Mouse (Mus musculus) myocyte (in vitro differentiated cells): Measurements from ENCODE around the gene Abhd18. TPM values are rescaled to one million over a fixed set of nuclear protein-coding genes. Genes with fewer than 3 reads are reported as not detected.
"Not testable (repeated sequence)": the region's sequence is repeated elsewhere in the genome, so short reads cannot be mapped to it uniquely, and the experiment has no call there.

Source experiments
- H3K27me3 ChIP-seq: one replicate; pipeline ENCODE4 v1.6.1; 2011; ENCODE audit not compliant: control insufficient read depth, insufficient read depth, insufficient read length
- H3K36me3 ChIP-seq: one replicate; pipeline ENCODE4 v1.6.1; 2011; ENCODE audit not compliant: control insufficient read depth, insufficient read depth
- H3K4me2 ChIP-seq: one replicate; pipeline ENCODE4 v1.6.1; 2011; ENCODE audit warnings: low read depth, control low read depth
- H3K4me3 ChIP-seq: one replicate; pipeline ENCODE4 v1.5.1; 2011; ENCODE audit warnings: mild to moderate bottlenecking, control low read depth, moderate library complexity
- H3K79me2 ChIP-seq: one replicate; pipeline ENCODE4 v1.6.1; 2011; ENCODE audit not compliant: control insufficient read depth, insufficient read depth
- H3ac ChIP-seq: one replicate; pipeline ENCODE4 v1.6.1; 2011; ENCODE audit not compliant: control insufficient read depth, insufficient read length
- CEBPB ChIP-seq: IDR thresholded peaks from 2 replicates; pipeline ENCODE4 v1.6.1; 2011; ENCODE audit warnings: mild to moderate bottlenecking, moderate library complexity; ENCODE audit not compliant: poor library complexity, insufficient read depth, severe bottlenecking
- E2F4 ChIP-seq: IDR thresholded peaks from one replicate; pipeline ENCODE4 v1.6.1; 2011; ENCODE audit warnings: mild to moderate bottlenecking, control low read depth, moderate library complexity; ENCODE audit not compliant: insufficient read depth
- MAX ChIP-seq: IDR thresholded peaks from one replicate; pipeline ENCODE4 v1.6.1; 2011; ENCODE audit warnings: low read depth, mild to moderate bottlenecking, control low read depth
- MYOD1 ChIP-seq, 3 experiments: IDR thresholded peaks; one replicate each; pipeline ENCODE4 v1.6.1; 2011; ENCODE audit warnings: control low read depth in 2 of 3, low read depth in 2 of 3, mild to moderate bottlenecking in 2 of 3, moderate library complexity in 1 of 3; ENCODE audit not compliant: insufficient read length in 2 of 3, control insufficient read depth in 1 of 3
- MYOG ChIP-seq, 3 experiments: IDR thresholded peaks; one replicate each; pipeline ENCODE4 v1.6.1; 2011; ENCODE audit warnings: control low read depth in 2 of 3, low read depth in 2 of 3, mild to moderate bottlenecking in 2 of 3; ENCODE audit not compliant: insufficient read length in 2 of 3, control insufficient read depth in 1 of 3, insufficient read depth in 1 of 3
- POLR2A ChIP-seq: IDR thresholded peaks from one replicate; pipeline ENCODE4 v1.6.1; 2011; ENCODE audit warnings: low read depth, mild to moderate bottlenecking, control low read depth, moderate library complexity; ENCODE audit not compliant: insufficient read length
- POLR2AphosphoS2 ChIP-seq: IDR thresholded peaks from one replicate; pipeline ENCODE4 v1.6.1; 2011; ENCODE audit warnings: low read depth, control low read depth; ENCODE audit not compliant: insufficient read length
- REST ChIP-seq: IDR thresholded peaks from one replicate; pipeline ENCODE4 v1.6.1; 2011; ENCODE audit warnings: mild to moderate bottlenecking, control low read depth, moderate library complexity; ENCODE audit not compliant: insufficient read depth, insufficient read length
- SRF ChIP-seq: IDR thresholded peaks from one replicate; pipeline ENCODE4 v1.6.1; 2011; ENCODE audit warnings: low read depth; ENCODE audit not compliant: control insufficient read depth, insufficient read length
- TCF12 ChIP-seq: IDR thresholded peaks from one replicate; pipeline ENCODE4 v1.6.1; 2011; ENCODE audit warnings: mild to moderate bottlenecking, control low read depth; ENCODE audit not compliant: poor library complexity, insufficient read depth, severe bottlenecking
- TCF3 ChIP-seq: IDR thresholded peaks from one replicate; pipeline ENCODE4 v1.6.1; 2011; ENCODE audit warnings: low read depth, control low read depth; ENCODE audit not compliant: insufficient read length
- USF1 ChIP-seq: IDR thresholded peaks from one replicate; pipeline ENCODE4 v1.6.1; 2011; ENCODE audit warnings: low read depth, mild to moderate bottlenecking, control low read depth, moderate library complexity
- polyA plus RNA-seq: library from polyadenylated mRNA; unstranded; fragments of >200 nt; fragmentation: generic; extraction: Trizol; gene quantifications from one replicate; pipeline ENCODE4 v1.2.1, GENCODE M21; 2012; ENCODE audit warnings: missing spikeins

The Abhd18 gene
- 1.6 TPM for polyA plus RNA-seq

DNA sequence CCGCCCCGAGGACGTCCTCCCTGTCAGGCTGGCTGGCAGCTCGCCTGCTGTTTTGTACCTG lies at the start of gene Abhd18:
Gene Abhd18 (plus strand): TSS at position 14 of the 61 bp plus-strand sequence.
- H3K36me3 ChIP-seq, H3K27me3 ChIP-seq, H3K79me2 ChIP-seq: not testable (repeated sequence)
- peak within 1 kb of the TSS; percentile 47 for H3ac ChIP-seq
- H3K4me2 ChIP-seq, result peak within 1 kb of the TSS; percentile 73
- H3K4me3 ChIP-seq, result peak within 1 kb of the TSS; percentile 29

GRCm38 (mm10) chr3:40798054-40798453 lies 48.7 kb upstream of the Abhd18 start:
- Histone ChIP-seq H3K79me2 (peaks cover 29% of the 10 kb centered on the region), H3ac (no peak overlapping the region), H3K4me2 (no peak overlapping the region), H3K36me3 (peaks cover 5% of the 10 kb centered on the region), H3K27me3 (no peaks in the 10 kb centered on the region), H3K4me3 (no peak overlapping the region)
- TF ChIP-seq USF1 (no peak), MYOD1 (IDR thresholded peaks at IDR 0.05; ENCODE audit: control insufficient read depth in 1 of 3, insufficient read length in 2 of 3, low read depth in 2 of 3) (no peak), POLR2A (no peak), MYOG (IDR thresholded peaks at IDR 0.05; ENCODE audit: control insufficient read depth in 1 of 3, insufficient read depth in 1 of 3, insufficient read length in 2 of 3, low read depth in 2 of 3) (no peak), TCF3 (no peak), CEBPB (no peak), POLR2AphosphoS2 (no peak), TCF12 (no peak), REST (no peak), SRF (no peak), MAX (no peak), E2F4 (no peak)

GRCm38 (mm10) chr3:40798500-40798899 lies 48.3 kb upstream of the Abhd18 start:
- no peak overlapping the region for H3K4me3 ChIP-seq
- TF ChIP-seq SRF (peak; percentile 39), MYOD1 (IDR thresholded peaks at IDR 0.05; ENCODE audit: control insufficient read depth in 1 of 3, insufficient read length in 2 of 3, low read depth in 2 of 3) (no peak), CEBPB (no peak)
- no peak overlapping the region for H3K4me2 ChIP-seq
- peaks cover under 1% of the 10 kb centered on the region for H3K36me3 ChIP-seq
- H3ac ChIP-seq, result no peak overlapping the region
- peaks cover 33% of the 10 kb centered on the region for H3K79me2 ChIP-seq
- no peaks in the 10 kb centered on the region for H3K27me3 ChIP-seq

- peak within 1 kb of the TSS; percentile 76 for H3ac ChIP-seq
- H3K27me3 ChIP-seq, result no peaks in the 10 kb centered on the region
- H3K4me3 ChIP-seq, result peak within 1 kb of the TSS; percentile 78
- TF ChIP-seq POLR2A (peak; percentile 64), E2F4 (peak; percentile 93), POLR2AphosphoS2 (peak; percentile 79), TCF3 (no peak), USF1 (no peak), TCF12 (no peak), CEBPB (no peak), MAX (no peak), MYOG (IDR thresholded peaks at IDR 0.05; ENCODE audit: control insufficient read depth in 1 of 3, insufficient read depth in 1 of 3, insufficient read length in 2 of 3, low read depth in 2 of 3) (no peak), SRF (no peak), MYOD1 (IDR thresholded peaks at IDR 0.05; ENCODE audit: control insufficient read depth in 1 of 3, insufficient read length in 2 of 3, low read depth in 2 of 3) (no peak), REST (no peak)
- peak within 1 kb of the TSS; percentile 83 for H3K4me2 ChIP-seq
- H3K36me3 ChIP-seq, result no peaks in the 10 kb centered on the region
- peaks cover 37% of the 10 kb centered on the region for H3K79me2 ChIP-seq
Observed at GRCm38 (mm10) chr3:40799530-40800372, 47.0 kb upstream of the Abhd18 start, which contains the start of gene Plk4. Gene Plk4, plus strand, starts transcription at chr3:40800019.

DNA sequence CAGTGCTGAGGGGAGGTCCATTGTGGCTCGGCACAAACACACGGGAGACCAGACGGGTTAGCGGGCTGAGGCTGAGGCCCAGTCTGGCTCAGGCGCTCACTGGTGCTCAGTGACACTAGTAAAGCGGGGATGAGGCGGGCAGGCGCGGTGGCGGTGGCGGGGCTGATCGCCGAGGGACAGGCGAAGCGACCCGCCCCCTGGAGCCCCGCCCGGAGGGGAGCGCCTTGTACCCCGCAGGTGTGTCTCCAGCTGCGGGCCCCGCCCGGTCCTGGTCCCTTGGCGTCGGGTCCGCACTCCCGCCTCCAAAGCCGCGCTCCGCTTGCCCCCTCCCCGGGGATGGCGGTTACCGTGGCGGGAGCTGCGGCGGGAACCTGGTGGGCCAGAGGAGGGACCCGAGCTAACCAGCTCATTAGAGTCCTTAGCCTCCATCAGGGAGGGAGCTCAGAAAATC lies 46.4 kb upstream of the Abhd18 start:
- no peaks in the 10 kb centered on the region for H3K27me3 ChIP-seq
- peak overlapping the region; percentile 77 for H3K4me2 ChIP-seq
- H3K36me3 ChIP-seq, result no peaks in the 10 kb centered on the region
- peak overlapping the region; percentile 78 for H3K4me3 ChIP-seq
- TF ChIP-seq REST (no peak), POLR2AphosphoS2 (peak; percentile 6)
- peak overlapping the region; percentile 76 for H3ac ChIP-seq
- H3K79me2 ChIP-seq, result peaks cover 42% of the 10 kb centered on the region
